Mouse (Mus musculus) cerebellum, adult 2 months (tissue): Measurements from ENCODE around the gene Abhd8.

Experiments
- CTCF ChIP-seq: fragments of 200-500 bp; IDR thresholded peaks from 2 replicates; pipeline ENCODE4 v1.5.1; 2011; ENCODE audit warnings: low read depth, mild to moderate bottlenecking, control low read depth, low read length, moderate library complexity, borderline replicate concordance; ENCODE audit not compliant: insufficient read depth
- POLR2A ChIP-seq: fragments of 200-500 bp; IDR thresholded peaks from 2 replicates; pipeline ENCODE4 v1.6.1; 2011; ENCODE audit warnings: low read length, control low read depth, borderline replicate concordance; ENCODE audit not compliant: insufficient read depth

GRCm38 (mm10) chr8:71462786-71463185, 669 bp downstream of the Abhd8 start:
- TF ChIP-seq CTCF (no peak), POLR2A (peak; percentile 27; the same call in 1 of the 2 replicates)
